Mouse (Mus musculus): ENCODE measurements around the gene Rps23. TPM values are rescaled to one million over a fixed set of nuclear protein-coding genes. Genes with fewer than 3 reads are reported as not detected.

Gene Rps23
- total RNA-seq, 2 experiments from 2014 or later, result 174 to 212 TPM

Other genes with a start within 250 kb of the Rps23 start
- 10 to 100 TPM; 29.9 to 31.8 TPM for gene Atp6ap1l, start 17.6 kb upstream of the Rps23 start, total RNA-seq (2021)